Mouse (Mus musculus) cerebellum, adult 11-12 months (tissue): Measurements from ENCODE around the gene Prr14l.
"Not testable (repeated sequence)": the region's sequence is repeated elsewhere in the genome, so short reads cannot be mapped to it uniquely, and the experiment has no call there.

Experiments used
- DNase-seq: peaks from one replicate; pipeline ENCODE4 v3.0.0; 2022

Prr14l gene

GRCm38 (mm10) chr5:32785313-32785915 lies 68.6 kb downstream of the Prr14l start, which contains the start of gene Pisd:
Gene Pisd (minus strand): TSS chr5:32785646.
- peak; percentile 97 for DNase-seq

- DNase-seq: no peak
These were observed 69.3 kb downstream of the Prr14l start for GRCm38 (mm10) chr5:32784726-32785125.

GRCm38 (mm10) chr5:32781596-32781995 lies 72.5 kb downstream of the Prr14l start:
- DNase-seq: no peak

GRCm38 (mm10) chr5:32778168-32778567 lies 75.9 kb downstream of the Prr14l start:
- no peak for DNase-seq

- peak; percentile 31 for DNase-seq
These were observed 81.7 kb downstream of the Prr14l start for GRCm38 (mm10) chr5:32772361-32772760.

GRCm38 (mm10) chr5:32767636-32768373 lies 86.3 kb downstream of the Prr14l start:
- no peak for DNase-seq

- no peak for DNase-seq
These were observed 87.1 kb downstream of the Prr14l start for GRCm38 (mm10) chr5:32767004-32767403.

- DNase-seq: no peak
These were observed 92.4 kb downstream of the Prr14l start for GRCm38 (mm10) chr5:32761566-32762140.

- DNase-seq: no peak
These were observed 93.3 kb downstream of the Prr14l start for GRCm38 (mm10) chr5:32760787-32761186.

GRCm38 (mm10) chr5:32760352-32760751 lies 93.7 kb downstream of the Prr14l start:
- DNase-seq: not testable (repeated sequence)

- DNase-seq: no peak
These were observed 94.4 kb downstream of the Prr14l start for GRCm38 (mm10) chr5:32759662-32760061.

- no peak for DNase-seq
These were observed 97.9 kb downstream of the Prr14l start for GRCm38 (mm10) chr5:32756141-32756540.

GRCm38 (mm10) chr5:32751736-32752135 lies 102.3 kb downstream of the Prr14l start:
- no peak for DNase-seq

- no peak for DNase-seq
These were observed 105.1 kb downstream of the Prr14l start for GRCm38 (mm10) chr5:32748936-32749335.

GRCm38 (mm10) chr5:32747650-32748375 lies 106.2 kb downstream of the Prr14l start:
- DNase-seq: peak; percentile 58

- peak; percentile 42 for DNase-seq
These were observed 108.1 kb downstream of the Prr14l start for GRCm38 (mm10) chr5:32745705-32746655.

- DNase-seq: peak; percentile 80
These were observed 111.9 kb downstream of the Prr14l start for GRCm38 (mm10) chr5:32742149-32742548.

GRCm38 (mm10) chr5:32741377-32741776 lies 112.7 kb downstream of the Prr14l start:
- not testable (repeated sequence) for DNase-seq

GRCm38 (mm10) chr5:32740850-32741249 lies 113.2 kb downstream of the Prr14l start:
- not testable (repeated sequence) for DNase-seq

GRCm38 (mm10) chr5:32740138-32740537 lies 113.9 kb downstream of the Prr14l start:
- no peak for DNase-seq
